Mouse (Mus musculus) lung, postnatal 14 days (tissue): ENCODE measurements around the gene Olfr571.

Source experiments
- DNase-seq: peaks from one replicate; pipeline ENCODE4 v3.0.0; 2021

Gene Olfr571

GRCm38 (mm10) chr7:102917032-102917875 is at the start of gene Olfr571:
Olfr571 (minus strand) TSS chr7:102917536.
- DNase-seq = no peak

GRCm38 (mm10) chr7:102962360-102962759 is 45.0 kb upstream of the Olfr571 start, which contains the start of gene Olfr576:
Olfr576 (plus strand) TSS chr7:102962660.
- DNase-seq = no peak

GRCm38 (mm10) chr7:102958593-102958992 is 41.3 kb upstream of the Olfr571 start, which contains the start of gene Olfr575:
Olfr575 (minus strand) TSS chr7:102958775.
- DNase-seq = no peak

GRCm38 (mm10) chr7:102958137-102958536 is 40.8 kb upstream of the Olfr571 start:
- DNase-seq = no peak

- DNase-seq = no peak
Measured at GRCm38 (mm10) chr7:102950732-102951131, 33.4 kb upstream of the Olfr571 start.

GRCm38 (mm10) chr7:102948167-102948566 is 30.8 kb upstream of the Olfr571 start, which contains the start of gene Olfr574:
Olfr574 (plus strand) TSS chr7:102948467.
- DNase-seq = no peak

GRCm38 (mm10) chr7:102943417-102943816 is 26.1 kb upstream of the Olfr571 start:
- no peak for DNase-seq

- no peak for DNase-seq
Measured at GRCm38 (mm10) chr7:102942475-102942874, 25.1 kb upstream of the Olfr571 start, which contains the start of gene Olfr573-ps1. Olfr573-ps1 (minus strand) TSS chr7:102942575.

- no peak for DNase-seq
Measured at GRCm38 (mm10) chr7:102927105-102927504, 9.8 kb upstream of the Olfr571 start.

- DNase-seq = no peak
Measured at GRCm38 (mm10) chr7:102924109-102924508, 6.8 kb upstream of the Olfr571 start, which contains the start of gene Olfr572. Olfr572 (plus strand) TSS chr7:102924409.

- peak; percentile 35 for DNase-seq
Measured at GRCm38 (mm10) chr7:102919632-102920031, 2.3 kb upstream of the Olfr571 start.

- no peak for DNase-seq
Measured at GRCm38 (mm10) chr7:102916405-102916804, 931 bp downstream of the Olfr571 start.

- DNase-seq = no peak
Measured at GRCm38 (mm10) chr7:102915261-102915660, 2.1 kb downstream of the Olfr571 start.

- no peak for DNase-seq
Measured at GRCm38 (mm10) chr7:102890782-102891181, 26.6 kb downstream of the Olfr571 start, which contains the start of gene Olfr569. Olfr569 (minus strand) TSS chr7:102890882.

GRCm38 (mm10) chr7:102876822-102877221 is 40.5 kb downstream of the Olfr571 start, which contains the start of gene Olfr568:
Olfr568 (plus strand) TSS chr7:102877122.
- DNase-seq = no peak

- DNase-seq = no peak
Measured at GRCm38 (mm10) chr7:102858665-102859064, 58.7 kb downstream of the Olfr571 start, which contains the start of gene Olfr566. Olfr566 (minus strand) TSS chr7:102858765.

- DNase-seq = no peak
Measured at GRCm38 (mm10) chr7:102855807-102856206, 61.5 kb downstream of the Olfr571 start.
